Mouse (Mus musculus): ENCODE measurements around the gene Lss.

- TF ChIP-seq CTCF (IDR thresholded peaks at IDR 0.05; ENCODE audit: control insufficient read depth, insufficient read depth, insufficient read length) (no peak), MYOG (IDR thresholded peaks at IDR 0.05; ENCODE audit: control insufficient read depth, extremely low read depth, insufficient read length) (no peak), FOSL1 (IDR thresholded peaks at IDR 0.05; ENCODE audit: insufficient read depth, low read length, poor library complexity, severe bottlenecking) (no peak), USF1 (IDR thresholded peaks at IDR 0.05; ENCODE audit: low read depth) (no peak)
Observed at GRCm38 (mm10) chr10:76569996-76570685, 38.8 kb downstream of the Lss start.
